Mouse (Mus musculus) erythroid progenitor cell, adult 5-6 weeks (primary cell): ENCODE data around the gene Ncbp3. TPM values are rescaled to one million over a fixed set of nuclear protein-coding genes. Genes with fewer than 3 reads are reported as not detected.

Experiments
- ATAC-seq: replicated peaks from 2 replicates; pipeline ENCODE4 v1.8.0; 2016; ENCODE audit warnings: moderate number of reproducible peaks, mild to moderate bottlenecking, moderate TSS enrichment, inconsistent platforms; ENCODE audit not compliant: poor library complexity, low FRiP score, severe bottlenecking
- total RNA-seq, 2 experiments: library from RNA; stranded (forward) in 1 of 2; stranded (reverse) in 1 of 2; fragments of 150-400 nt in 1 of 2; fragments of 186-747, 209-891 nt in 1 of 2; gene quantifications; 2 replicates each; pipeline versions ENCODE4 v1.2.3 to v1.2.4; 2015 to 2017; ENCODE audit warnings: low replicate concordance in 2 of 2

Ncbp3 gene
- 10.9 and 11.9 TPM in 2 replicates for total RNA-seq (2015; ENCODE audit: low replicate concordance)
- total RNA-seq (2017; ENCODE audit: low replicate concordance), result 17.4 and 18.9 TPM in 2 replicates

DNA sequence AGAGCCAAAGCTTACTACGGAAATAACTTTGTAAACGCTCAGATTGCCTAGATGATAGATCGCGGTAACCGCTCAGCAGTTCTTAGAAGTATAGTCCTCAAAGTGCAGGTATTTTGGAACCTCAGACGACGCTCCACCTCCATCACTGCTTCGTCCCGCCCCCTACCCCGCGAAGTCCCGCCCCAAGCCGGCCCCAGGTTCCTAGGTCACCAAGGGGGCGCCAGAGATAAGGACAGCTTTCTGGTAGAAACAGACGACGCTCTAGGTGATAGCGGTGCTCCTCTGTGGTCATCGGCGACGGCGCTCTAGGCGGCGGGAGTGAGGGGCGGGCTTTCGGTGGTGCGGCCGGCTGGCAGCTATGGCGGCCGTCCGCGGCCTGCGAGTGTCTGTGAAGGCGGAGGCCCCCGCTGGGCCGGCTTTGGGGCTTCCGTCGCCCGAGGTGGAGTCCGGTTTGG lies at the start of gene Ncbp3:
TSS of gene Ncbp3 (plus strand) at position 242 of the 455 bp plus-strand sequence.
- ATAC-seq, result peak; percentile 93

DNA sequence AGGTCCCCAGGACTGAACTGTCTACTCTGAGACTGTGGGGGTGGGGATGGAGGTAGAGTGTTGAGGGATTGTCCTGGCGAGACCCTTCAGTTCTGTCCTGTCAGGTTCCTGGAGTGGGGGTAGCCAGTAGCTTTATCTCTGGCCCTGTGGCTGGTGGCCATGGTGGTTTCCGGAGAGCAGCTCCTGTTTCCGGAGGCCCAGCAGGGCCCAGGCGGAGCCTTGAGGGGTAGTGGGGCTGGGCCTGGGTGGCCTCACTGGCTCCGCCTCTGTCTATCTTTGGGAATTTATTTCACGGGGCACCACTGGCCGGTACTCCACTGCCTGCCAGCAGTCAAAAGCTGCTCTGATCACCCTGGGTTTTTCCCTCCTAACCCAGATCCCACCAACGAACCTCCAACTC lies 48.8 kb upstream of the Ncbp3 start, which contains the start of gene P2rx1:
TSS of gene P2rx1 (plus strand) at position 333 of the 400 bp plus-strand sequence.
- ATAC-seq, result no peak

GRCm38 (mm10) chr11:73001029-73001428 lies 46.6 kb upstream of the Ncbp3 start:
- ATAC-seq, result no peak

- 0 out of 2 replicates have a peak, but pooled peaks have one; percentile 33 for ATAC-seq
Measured at GRCm38 (mm10) chr11:73006377-73006776, 41.2 kb upstream of the Ncbp3 start.

DNA sequence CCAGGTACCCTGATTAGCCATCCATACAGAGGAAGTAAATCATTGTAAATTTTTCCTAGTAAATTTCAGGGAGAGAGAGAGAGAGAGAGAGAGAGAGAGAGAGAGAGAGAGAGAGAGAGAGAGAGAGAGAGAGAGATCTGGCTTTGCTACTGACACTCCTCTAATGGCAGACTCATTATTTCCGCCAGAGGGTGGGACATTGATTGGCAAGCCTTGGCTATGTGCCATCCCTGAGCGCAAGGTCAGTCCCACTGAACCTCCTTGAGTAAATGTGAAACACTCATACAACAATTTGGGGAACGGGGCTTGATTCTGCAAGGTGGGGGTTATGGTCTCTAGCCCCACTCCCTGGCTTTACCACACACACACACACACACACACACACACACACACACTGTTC lies 40.5 kb upstream of the Ncbp3 start:
- no peak for ATAC-seq

- ATAC-seq, result no peak
Measured at GRCm38 (mm10) chr11:73007698-73008481, 39.7 kb upstream of the Ncbp3 start.

DNA sequence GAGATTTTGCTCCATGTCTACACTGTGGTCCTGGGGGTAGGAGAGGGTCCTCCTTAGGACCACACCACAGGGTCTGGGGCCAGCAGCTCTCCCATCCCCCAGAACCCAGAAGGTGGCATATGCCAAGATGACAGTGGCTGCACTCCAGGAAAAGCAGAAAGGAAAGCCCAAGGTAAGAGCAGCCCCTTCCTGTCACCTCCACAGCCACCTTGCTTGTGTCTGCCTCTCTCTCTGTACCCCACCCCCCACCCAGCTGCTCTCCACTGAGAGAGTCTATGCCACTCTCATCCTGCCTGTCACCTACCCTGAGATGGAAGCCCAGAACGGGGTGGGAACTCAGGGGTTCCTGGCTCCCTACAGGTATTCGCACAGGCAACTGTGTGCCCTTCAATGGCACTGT lies 38.8 kb upstream of the Ncbp3 start:
- no peak for ATAC-seq

- ATAC-seq, result no peak
Measured at GRCm38 (mm10) chr11:73009531-73010274, 37.9 kb upstream of the Ncbp3 start.

- no peak for ATAC-seq
Measured at GRCm38 (mm10) chr11:73013981-73014380, 33.6 kb upstream of the Ncbp3 start.

- ATAC-seq, result no peak
Measured at GRCm38 (mm10) chr11:73014831-73015344, 32.7 kb upstream of the Ncbp3 start.

- ATAC-seq, result no peak
Measured at GRCm38 (mm10) chr11:73015391-73016102, 32.0 kb upstream of the Ncbp3 start.

- ATAC-seq, result no peak
Measured at GRCm38 (mm10) chr11:73016103-73016420, 31.5 kb upstream of the Ncbp3 start.

DNA sequence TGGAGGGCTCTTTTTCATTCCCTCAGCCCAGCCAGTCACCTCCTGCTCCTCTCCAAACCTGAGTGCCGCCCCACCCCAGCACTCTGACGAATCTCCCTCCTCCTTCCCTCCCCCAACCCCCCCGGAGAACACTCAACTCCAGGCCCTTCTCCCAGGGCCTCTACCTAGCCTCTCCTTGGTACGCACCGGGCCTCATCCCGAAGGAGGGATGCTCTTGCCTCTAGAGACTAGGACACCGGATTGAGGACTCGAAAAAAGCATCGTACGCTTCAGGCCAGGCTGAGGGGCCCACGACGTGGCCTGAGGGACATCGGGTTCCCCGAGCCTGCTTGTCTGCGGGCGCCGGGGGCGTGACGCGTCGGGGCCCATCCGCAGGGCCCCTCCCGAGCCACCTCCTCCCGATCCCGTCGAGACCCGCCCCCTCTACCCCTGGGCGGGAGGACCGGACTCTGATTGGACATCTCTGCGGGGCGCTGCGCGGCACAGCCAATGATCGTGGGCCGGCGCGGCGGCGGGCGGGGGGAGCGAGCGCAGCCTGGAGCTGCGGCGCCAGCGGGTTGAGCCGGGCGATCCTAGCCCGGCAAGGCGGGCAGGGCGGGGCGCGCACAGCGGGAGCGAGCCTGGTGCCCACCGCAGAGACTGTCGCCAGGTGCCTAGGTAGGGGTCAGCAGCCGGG lies 29.0 kb upstream of the Ncbp3 start, which contains the start of gene Camkk1:
TSS of gene Camkk1 (plus strand) at position 538 of the 676 bp plus-strand sequence.
- ATAC-seq, result peak; percentile 69

DNA sequence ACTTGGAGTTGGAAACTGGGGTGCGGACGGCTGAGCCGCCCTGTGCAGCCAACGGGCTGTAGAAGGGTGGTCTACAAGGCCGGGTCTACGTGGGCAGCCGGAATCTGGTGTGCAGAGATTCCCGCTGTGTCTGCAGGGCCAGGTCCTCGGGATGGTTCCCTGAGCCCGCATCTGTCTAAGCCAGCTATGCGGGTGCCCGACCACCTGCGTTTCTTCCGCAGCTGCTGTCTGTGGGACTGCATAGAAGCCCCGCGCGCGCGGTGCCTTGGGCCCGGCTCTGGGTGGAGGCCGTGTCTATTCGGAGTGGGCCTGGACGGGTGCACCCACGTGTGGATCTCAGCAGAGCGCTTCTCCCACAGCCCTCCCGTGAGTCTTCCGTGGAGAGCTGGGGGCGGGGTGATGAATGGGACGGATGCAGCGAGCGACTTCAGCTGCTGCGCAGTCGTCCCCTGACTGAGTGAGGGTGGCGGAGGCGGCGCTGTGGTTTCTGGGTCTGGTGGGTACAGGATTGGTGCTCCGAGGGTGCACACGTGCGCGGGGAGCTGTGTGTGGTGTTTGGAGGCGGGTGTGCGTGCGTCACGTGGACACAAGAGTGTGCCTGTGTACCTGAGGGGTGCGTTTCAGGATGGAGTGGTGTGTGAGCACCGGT lies 28.3 kb upstream of the Ncbp3 start:
- ATAC-seq, result no peak

DNA sequence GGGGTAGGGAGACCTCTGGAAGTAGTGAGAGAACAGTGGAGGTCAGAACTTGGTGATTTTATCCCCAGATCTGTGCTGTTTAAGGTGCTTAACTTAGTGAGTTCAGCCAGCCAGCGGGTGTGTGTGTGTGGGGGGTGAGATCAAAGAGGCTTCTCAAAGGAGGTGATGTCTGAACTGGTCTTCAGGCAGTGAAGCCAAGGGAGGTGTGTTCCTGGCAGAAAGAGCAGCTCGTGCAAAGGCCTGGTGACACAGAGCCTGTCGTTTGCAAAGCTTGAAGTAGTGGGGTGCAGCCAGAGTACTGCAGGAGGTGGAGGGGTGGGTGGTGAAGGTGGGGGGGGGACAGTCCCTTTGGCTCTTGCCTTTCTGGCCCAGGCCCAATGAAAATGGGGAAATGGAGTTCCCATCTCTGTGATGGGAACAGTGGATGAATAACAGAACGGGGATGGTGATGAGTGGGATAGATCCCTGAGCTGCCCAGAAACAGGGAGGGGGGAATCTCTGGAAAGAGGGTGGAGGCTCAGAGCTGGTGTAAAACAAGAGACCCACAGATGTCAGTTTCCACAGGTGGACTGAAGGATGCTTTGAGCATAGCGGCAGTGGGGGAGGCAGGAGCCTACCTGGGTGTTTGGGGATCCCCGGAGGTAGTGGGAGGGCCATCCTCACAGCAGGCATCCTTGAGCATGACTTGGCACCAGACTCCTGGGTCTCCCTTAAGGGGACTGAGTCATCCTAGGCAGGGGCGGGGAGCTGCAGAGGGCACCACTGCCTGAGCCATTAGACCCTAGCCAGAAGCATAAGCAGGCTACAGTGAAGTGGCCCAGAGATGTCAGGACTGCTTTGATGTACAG lies 26.4 kb upstream of the Ncbp3 start:
- ATAC-seq, result no peak

GRCm38 (mm10) chr11:73023099-73023498 lies 24.5 kb upstream of the Ncbp3 start:
- no peak for ATAC-seq

DNA sequence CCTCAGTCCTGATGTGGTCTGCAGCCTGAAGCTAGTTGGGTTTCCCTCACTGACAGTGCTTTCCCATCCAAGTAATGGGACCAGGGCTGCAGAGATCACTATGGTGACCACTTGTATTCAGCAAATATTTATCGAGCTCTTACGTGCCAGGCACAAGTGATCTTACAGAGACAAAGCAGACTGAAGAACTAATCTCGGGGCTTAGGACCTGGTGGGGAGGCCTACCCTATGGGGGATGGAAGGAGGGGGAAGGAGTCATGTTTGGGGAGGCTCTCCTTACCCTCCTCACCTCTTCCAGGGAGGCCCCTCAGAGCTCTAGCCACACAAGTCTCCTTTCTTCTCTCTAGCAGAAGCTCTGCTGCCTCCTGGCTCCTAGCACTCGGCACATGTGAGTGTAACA lies 23.8 kb upstream of the Ncbp3 start:
- ATAC-seq, result no peak

GRCm38 (mm10) chr11:73024236-73024904 lies 23.2 kb upstream of the Ncbp3 start:
- no peak for ATAC-seq
